Mouse (Mus musculus) myocyte (in vitro differentiated cells): ENCODE results near the gene Dennd1b.

Experiments used
- E2F4 ChIP-seq: IDR thresholded peaks from one replicate; pipeline ENCODE4 v1.6.1; 2011; ENCODE audit warnings: mild to moderate bottlenecking, control low read depth, moderate library complexity; ENCODE audit not compliant: insufficient read depth
- MAX ChIP-seq: IDR thresholded peaks from one replicate; pipeline ENCODE4 v1.6.1; 2011; ENCODE audit warnings: low read depth, mild to moderate bottlenecking, control low read depth
- MYOD1 ChIP-seq, 3 experiments: IDR thresholded peaks; one replicate each; pipeline ENCODE4 v1.6.1; 2011; ENCODE audit warnings: control low read depth in 2 of 3, low read depth in 2 of 3, mild to moderate bottlenecking in 2 of 3, moderate library complexity in 1 of 3; ENCODE audit not compliant: insufficient read length in 2 of 3, control insufficient read depth in 1 of 3
- MYOG ChIP-seq, 3 experiments: IDR thresholded peaks; one replicate each; pipeline ENCODE4 v1.6.1; 2011; ENCODE audit warnings: control low read depth in 2 of 3, low read depth in 2 of 3, mild to moderate bottlenecking in 2 of 3; ENCODE audit not compliant: insufficient read length in 2 of 3, control insufficient read depth in 1 of 3, insufficient read depth in 1 of 3
- POLR2A ChIP-seq: IDR thresholded peaks from one replicate; pipeline ENCODE4 v1.6.1; 2011; ENCODE audit warnings: low read depth, mild to moderate bottlenecking, control low read depth, moderate library complexity; ENCODE audit not compliant: insufficient read length
- POLR2AphosphoS2 ChIP-seq: IDR thresholded peaks from one replicate; pipeline ENCODE4 v1.6.1; 2011; ENCODE audit warnings: low read depth, control low read depth; ENCODE audit not compliant: insufficient read length
- SRF ChIP-seq: IDR thresholded peaks from one replicate; pipeline ENCODE4 v1.6.1; 2011; ENCODE audit warnings: low read depth; ENCODE audit not compliant: control insufficient read depth, insufficient read length
- TCF12 ChIP-seq: IDR thresholded peaks from one replicate; pipeline ENCODE4 v1.6.1; 2011; ENCODE audit warnings: mild to moderate bottlenecking, control low read depth; ENCODE audit not compliant: poor library complexity, insufficient read depth, severe bottlenecking
- TCF3 ChIP-seq: IDR thresholded peaks from one replicate; pipeline ENCODE4 v1.6.1; 2011; ENCODE audit warnings: low read depth, control low read depth; ENCODE audit not compliant: insufficient read length
- USF1 ChIP-seq: IDR thresholded peaks from one replicate; pipeline ENCODE4 v1.6.1; 2011; ENCODE audit warnings: low read depth, mild to moderate bottlenecking, control low read depth, moderate library complexity

GRCm38 (mm10) chr1:138915596-138915995 lies 47.6 kb upstream of the Dennd1b start:
- TF ChIP-seq POLR2A: no peak
- no peak for TF ChIP-seq USF1
- TF ChIP-seq MAX: no peak
- no peak for TF ChIP-seq MYOG (IDR thresholded peaks at IDR 0.05; ENCODE audit: control insufficient read depth in 1 of 3, insufficient read depth in 1 of 3, insufficient read length in 2 of 3, low read depth in 2 of 3)
- no peak for TF ChIP-seq POLR2AphosphoS2
- no peak for TF ChIP-seq E2F4
- no peak for TF ChIP-seq TCF12
- TF ChIP-seq MYOD1 (IDR thresholded peaks at IDR 0.05; ENCODE audit: control insufficient read depth in 1 of 3, insufficient read length in 2 of 3, low read depth in 2 of 3): no peak
- no peak for TF ChIP-seq TCF3
- TF ChIP-seq SRF: no peak
